Mouse (Mus musculus): ENCODE data around the gene Ubap2. TPM values are rescaled to one million over a fixed set of nuclear protein-coding genes. Genes with fewer than 3 reads are reported as not detected.
A peak's percentile ranks its signal among the peaks of the same experiment; 100 is the strongest.

Ubap2 gene
- total RNA-seq, 2 experiments from 2014 or later, result 54.4 to 58.1 TPM

- no peak for DNase-seq (ENCODE audit: extremely low spot score in 1 of 2, low spot score in 2 of 2)
These were observed 85.1 kb downstream of the Ubap2 start for GRCm38 (mm10) chr4:41189809-41190208.

GRCm38 (mm10) chr4:41179825-41180725 is 94.9 kb downstream of the Ubap2 start:
- no peak for DNase-seq (ENCODE audit: extremely low spot score in 1 of 2, low spot score in 2 of 2)
- intact Hi-C loops (cut with DNase I), result no loop called here

More at GRCm38 (mm10) chr4:41189809-41190208, 85.1 kb downstream of the Ubap2 start:
- intact Hi-C loops (cut with DNase I), result no loop called here

GRCm38 (mm10) chr4:41174631-41175030 is 100.3 kb downstream of the Ubap2 start:
- intact Hi-C loops (cut with DNase I), result no loop called here
- no peak for DNase-seq (ENCODE audit: extremely low spot score in 1 of 2, low spot score in 2 of 2)

GRCm38 (mm10) chr4:41170970-41171369 is 104.0 kb downstream of the Ubap2 start:
- DNase-seq (ENCODE audit: extremely low spot score in 1 of 2, low spot score in 2 of 2), result no peak
- intact Hi-C loops (cut with DNase I), result no loop called here

GRCm38 (mm10) chr4:41165693-41166475 is 109.1 kb downstream of the Ubap2 start:
- intact Hi-C loops (cut with DNase I), result loop anchor here (5.0 kb wide), 1 partner anchor 34 kb away; no protein-coding TSS in a partner anchor
- DNase-seq (ENCODE audit: extremely low spot score in 1 of 2, low spot score in 2 of 2), result peak; percentile 77 to 85

GRCm38 (mm10) chr4:41164974-41165373 is 110.0 kb downstream of the Ubap2 start:
- intact Hi-C loops (cut with DNase I), result loop anchor here (5.0 kb wide), 1 partner anchor 33 kb away; no protein-coding TSS in a partner anchor

GRCm38 (mm10) chr4:41161232-41161631 is 113.7 kb downstream of the Ubap2 start:
- intact Hi-C loops (cut with DNase I), result no loop called here

More at GRCm38 (mm10) chr4:41164974-41165373, 110.0 kb downstream of the Ubap2 start:
- no peak for DNase-seq (ENCODE audit: extremely low spot score in 1 of 2, low spot score in 2 of 2)

GRCm38 (mm10) chr4:41158251-41158650 is 116.7 kb downstream of the Ubap2 start:
- DNase-seq (ENCODE audit: extremely low spot score in 1 of 2, low spot score in 2 of 2), result no peak
- intact Hi-C loops (cut with DNase I), result no loop called here

More at GRCm38 (mm10) chr4:41161232-41161631, 113.7 kb downstream of the Ubap2 start:
- DNase-seq (ENCODE audit: extremely low spot score in 1 of 2, low spot score in 2 of 2), result no peak

- DNase-seq (ENCODE audit: extremely low spot score in 1 of 2, low spot score in 2 of 2), result no peak
- intact Hi-C loops (cut with DNase I), result no loop called here
These were observed 118.0 kb downstream of the Ubap2 start for GRCm38 (mm10) chr4:41156961-41157360.

- no peak for DNase-seq (ENCODE audit: extremely low spot score in 1 of 2, low spot score in 2 of 2)
- intact Hi-C loops (cut with DNase I), result no loop called here
These were observed 121.8 kb downstream of the Ubap2 start for GRCm38 (mm10) chr4:41153146-41153545.

- intact Hi-C loops (cut with DNase I), result no loop called here
- DNase-seq (ENCODE audit: extremely low spot score in 1 of 2, low spot score in 2 of 2), result no peak
These were observed 123.8 kb downstream of the Ubap2 start for GRCm38 (mm10) chr4:41151186-41151585.

- intact Hi-C loops (cut with DNase I), result no loop called here
- no peak for DNase-seq (ENCODE audit: extremely low spot score in 1 of 2, low spot score in 2 of 2)
These were observed 125.1 kb downstream of the Ubap2 start for GRCm38 (mm10) chr4:41149891-41150290.

Other genes starting within 250 kb of the Ubap2 start
- gene Aqp7, start 227.0 kb downstream of the Ubap2 start, total RNA-seq (2021), result not detected
- gene Aqp3, start 177.0 kb downstream of the Ubap2 start, total RNA-seq (2021), result not detected
- gene Nol6, start 150.7 kb downstream of the Ubap2 start, total RNA-seq (2021), result 10 to 100 TPM; 83.6 to 88.4 TPM
- gene Ube2r2, start 139.4 kb downstream of the Ubap2 start, total RNA-seq (2021), result 10 to 100 TPM; 91.3 to 93.6 TPM
- 10 to 100 TPM; 55.2 to 55.6 TPM for gene Dcaf12, start 39.7 kb upstream of the Ubap2 start, total RNA-seq (2021)
- 10 to 100 TPM; 41.6 to 42.7 TPM for gene Ubap1, start 73.9 kb upstream of the Ubap2 start, total RNA-seq (2021)
- 1 to 10 TPM; 1.5 to 1.6 TPM for gene Kif24, start 189.7 kb upstream of the Ubap2 start, total RNA-seq (2021)
- gene Nudt2, start 190.0 kb upstream of the Ubap2 start, total RNA-seq (2021), result 10 to 100 TPM; 32.8 to 34.8 TPM
- gene AI464131, start 227.9 kb upstream of the Ubap2 start, total RNA-seq (2021), result 10 to 100 TPM; 33.6 to 37.4 TPM
- gene 1110017D15Rik, start 242.2 kb upstream of the Ubap2 start, total RNA-seq (2021), result 10 to 100 TPM in 1 of 2 experiments, 1 to 10 TPM in 1; 8.3 to 11.4 TPM

All from left cerebral cortex, postnatal 10 days (tissue).